ENCODE assay signal across 24 mouse cellular contexts in genomic region chr1:107346788-107347187, GRCm38 (mm10). TPM values are rescaled to one million over a fixed set of nuclear protein-coding genes. Genes with fewer than 3 reads are reported as not detected.
"Had no signal": no experiment of that assay in that cellular context is flagged by ENCODE, and none has a peak within 500 bp of the region (broad histone marks: within the 10 kb centered on the region; RNA-seq: fewer than 3 reads in every experiment).

No protein-coding gene starts in this region.

- H3K4me1 ChIP-seq: liver, embryonic 15.5 days; lung, embryonic 15.5 days; neural tube, embryonic 12.5 days; stomach, embryonic 15.5 days had no signal

- H3K4me2 ChIP-seq: liver, embryonic 13.5 days; liver, embryonic 15.5 days; lung, embryonic 15.5 days; neural tube, embryonic 12.5 days; stomach, embryonic 15.5 days had no signal

- DNase-seq: liver, embryonic 13.5 days; liver, postnatal 0 days; lung, adult 2 months; lung, postnatal 14 days; lung, postnatal 36 days; midbrain, embryonic 14.5 days; right cerebral cortex, postnatal 14 days; thymus, adult 2 months; thymus, postnatal 25 days; thymus, postnatal 4 days had no signal

- H3K9me3 ChIP-seq: liver, embryonic 13.5 days; liver, embryonic 15.5 days; lung, embryonic 15.5 days; megakaryocyte, embryonic 14.5 days; neural tube, embryonic 12.5 days; stomach, embryonic 15.5 days had no signal

- H3K27me3 ChIP-seq: liver, embryonic 13.5 days; liver, embryonic 15.5 days; lung, embryonic 15.5 days; megakaryocyte, embryonic 14.5 days; neural tube, embryonic 12.5 days; stomach, embryonic 15.5 days had no signal

- H3K27ac ChIP-seq: liver, embryonic 13.5 days; liver, embryonic 15.5 days; lung, embryonic 15.5 days; macrophage; neural tube, embryonic 12.5 days; stomach, embryonic 15.5 days; stomach, postnatal 0 days had no signal

- H3K4me3 ChIP-seq: liver, embryonic 13.5 days; liver, embryonic 15.5 days; lung, embryonic 15.5 days; neural tube, embryonic 12.5 days; stomach, embryonic 15.5 days had no signal

- H3K36me3 ChIP-seq: liver, embryonic 13.5 days; liver, embryonic 15.5 days; lung, embryonic 15.5 days; neural tube, embryonic 12.5 days; stomach, embryonic 15.5 days had no signal

- ATAC-seq: liver, postnatal 0 days; lung, postnatal 0 days had no signal

- H3K9ac ChIP-seq: liver, embryonic 13.5 days; liver, embryonic 15.5 days; liver, postnatal 0 days; lung, embryonic 15.5 days; neural tube, embryonic 12.5 days; stomach, embryonic 15.5 days had no signal

RNA-seq across cellular contexts. Expression of gene Serpinb11, which starts 14.2 kb away (rescaled TPM):
- total RNA-seq: megakaryocyte progenitor cell, adult 5-6 weeks; monocyte, adult 5-6 weeks had no signal
- polyA plus RNA-seq: liver, embryonic 13.5 days; liver, embryonic 15.5 days; liver, postnatal 0 days; macrophage; midbrain, embryonic 14.5 days; neural tube, embryonic 12.5 days; neural tube, embryonic 14.5 days; spleen, adult 2 months; testis, adult 2 months; urinary bladder, adult 2 months had no signal

RNA-seq across cellular contexts. Expression of gene Serpinb7, which starts 52.7 kb away (rescaled TPM):
- total RNA-seq: megakaryocyte progenitor cell, adult 5-6 weeks; monocyte, adult 5-6 weeks had no signal
- polyA plus RNA-seq: liver, embryonic 13.5 days; liver, postnatal 0 days; lung, postnatal 0 days; macrophage; midbrain, embryonic 14.5 days; neural tube, embryonic 12.5 days; urinary bladder, adult 2 months had no signal
